Mouse (Mus musculus) lung, embryonic 15.5 days (tissue): ENCODE measurements around the gene Tmprss12. TPM values are rescaled to one million over a fixed set of nuclear protein-coding genes. Genes with fewer than 3 reads are reported as not detected.

Experiments used
- ATAC-seq: fragments of 200-750 bp; cut with Nextera tagmentation; 2 replicates; pipeline ENCODE4 v1.8.0; 2017; ENCODE audit warnings: moderate number of reproducible peaks, borderline replicate concordance; ENCODE audit not compliant: low FRiP score, low TSS enrichment; ENCODE audit errors: extremely low read depth
- H3K27ac ChIP-seq: fragments of 300-500 bp; sonication (generic); 2 replicates; pipeline ENCODE4 v1.5.1; 2015; ENCODE audit warnings: moderate library complexity, mild to moderate bottlenecking, inconsistent platforms
- H3K27me3 ChIP-seq: fragments of 300-500 bp; sonication (generic); 2 replicates; pipeline ENCODE4 v1.6.1; 2015; ENCODE audit warnings: inconsistent platforms
- H3K36me3 ChIP-seq: fragments of 300-500 bp; sonication (generic); 2 replicates; pipeline ENCODE4 v1.6.1; 2015; ENCODE audit warnings: inconsistent platforms
- H3K4me1 ChIP-seq: fragments of 300-500 bp; sonication (generic); 2 replicates; pipeline ENCODE4 v1.6.1; 2015; ENCODE audit warnings: inconsistent platforms
- H3K4me2 ChIP-seq: fragments of 300-500 bp; sonication (generic); 2 replicates; pipeline ENCODE4 v1.6.1; 2015; ENCODE audit warnings: inconsistent platforms, mild to moderate bottlenecking, moderate library complexity
- H3K4me3 ChIP-seq: fragments of 300-500 bp; sonication (generic); 2 replicates; pipeline ENCODE4 v1.5.1; 2015; ENCODE audit warnings: mild to moderate bottlenecking, inconsistent platforms
- H3K9ac ChIP-seq: fragments of 300-500 bp; sonication (generic); 2 replicates; pipeline ENCODE4 v1.6.1; 2015; ENCODE audit warnings: inconsistent platforms
- H3K9me3 ChIP-seq: fragments of 300-500 bp; sonication (generic); 2 replicates; pipeline ENCODE4 v1.6.1; 2016; ENCODE audit warnings: inconsistent platforms
- WGBS: fragments of 180-500 bp; shearing (Covaris S2); methylation state at CpG from one replicate; pipeline ENCODE4 v1.1.7; 2015; 5-methylcytosine and 5-hydroxymethylcytosine counted together
- polyA plus RNA-seq: library from polyadenylated mRNA; unstranded; fragments of >200 nt; fragmentation: Nextera tagmentation; extraction: Ambion mirVana; gene quantifications from 2 replicates; pipeline ENCODE4 v1.2.1, GENCODE M21; 2015

Gene Tmprss12
- polyA plus RNA-seq = not detected in 2 replicates

GRCm38 (mm10) chr15:100280626-100281025, at the start of gene Tmprss12:
Gene Tmprss12 (plus strand): TSS chr15:100280837.
- H3K27me3 ChIP-seq = no peaks in the 10 kb centered on the region
- ATAC-seq = no peak
- H3K36me3 ChIP-seq = no peaks in the 10 kb centered on the region
- no peaks in the 10 kb centered on the region for H3K9me3 ChIP-seq
- no peak within 1 kb of the TSS for H3K27ac ChIP-seq
- H3K4me2 ChIP-seq = no peak within 1 kb of the TSS
- H3K4me3 ChIP-seq = no peak within 1 kb of the TSS
- WGBS = 92% methylated on average over 20 of the region's 20 CpGs
- no peaks in the 10 kb centered on the region for H3K4me1 ChIP-seq
- no peak within 1 kb of the TSS for H3K9ac ChIP-seq

GRCm38 (mm10) chr15:100231616-100232525, 48.8 kb upstream of the Tmprss12 start:
- WGBS = 87% methylated on average over 14 of the region's 14 CpGs
- no peaks in the 10 kb centered on the region for H3K9me3 ChIP-seq
- H3K9ac ChIP-seq = no peak overlapping the region
- no peaks in the 10 kb centered on the region for H3K27me3 ChIP-seq
- H3K36me3 ChIP-seq = peaks cover 33% of the 10 kb centered on the region
- no peak for ATAC-seq
- H3K4me3 ChIP-seq = no peak overlapping the region
- H3K4me1 ChIP-seq = peaks cover 15% of the 10 kb centered on the region
- H3K4me2 ChIP-seq = no peak overlapping the region
- H3K27ac ChIP-seq = no peak overlapping the region

GRCm38 (mm10) chr15:100235208-100235965, 45.2 kb upstream of the Tmprss12 start:
- Histone ChIP-seq H3K27ac (no peak overlapping the region), H3K9me3 (no peaks in the 10 kb centered on the region), H3K4me3 (no peak overlapping the region), H3K36me3 (peaks cover 45% of the 10 kb centered on the region), H3K9ac (no peak overlapping the region), H3K27me3 (no peaks in the 10 kb centered on the region), H3K4me1 (no peaks in the 10 kb centered on the region), H3K4me2 (no peak overlapping the region)
- ATAC-seq = no peak
- 88% methylated on average over 12 of the region's 12 CpGs for WGBS

GRCm38 (mm10) chr15:100236952-100237351, 43.7 kb upstream of the Tmprss12 start:
- Histone ChIP-seq H3K4me1 (no peaks in the 10 kb centered on the region), H3K4me2 (no peak overlapping the region), H3K4me3 (no peak overlapping the region), H3K27ac (no peak overlapping the region), H3K9ac (no peak overlapping the region), H3K36me3 (peaks cover 58% of the 10 kb centered on the region), H3K9me3 (no peaks in the 10 kb centered on the region), H3K27me3 (no peaks in the 10 kb centered on the region)
- no peak for ATAC-seq
- WGBS = 84% methylated on average over 6 of the region's 6 CpGs

- H3K36me3 ChIP-seq = peaks cover 63% of the 10 kb centered on the region
- 91% methylated on average over 6 of the region's 6 CpGs for WGBS
- H3K4me1 ChIP-seq = no peaks in the 10 kb centered on the region
- no peak overlapping the region for H3K4me3 ChIP-seq
- H3K27ac ChIP-seq = no peak overlapping the region
- H3K9ac ChIP-seq = no peak overlapping the region
- no peak overlapping the region for H3K4me2 ChIP-seq
- no peaks in the 10 kb centered on the region for H3K27me3 ChIP-seq
- H3K9me3 ChIP-seq = no peaks in the 10 kb centered on the region
- ATAC-seq = no peak
These were observed 38.9 kb upstream of the Tmprss12 start for GRCm38 (mm10) chr15:100241780-100242179.

GRCm38 (mm10) chr15:100245951-100246350, 34.7 kb upstream of the Tmprss12 start:
- no peak for ATAC-seq
- Histone ChIP-seq H3K4me2 (no peak overlapping the region), H3K9ac (no peak overlapping the region), H3K27ac (no peak overlapping the region), H3K4me1 (no peaks in the 10 kb centered on the region), H3K9me3 (no peaks in the 10 kb centered on the region), H3K36me3 (peaks cover 83% of the 10 kb centered on the region), H3K27me3 (no peaks in the 10 kb centered on the region), H3K4me3 (no peak overlapping the region)
- WGBS = 96% methylated on average over 7 of the region's 7 CpGs

- H3K27ac ChIP-seq = no peak overlapping the region
- H3K36me3 ChIP-seq = peaks cover 87% of the 10 kb centered on the region
- H3K4me2 ChIP-seq = no peak overlapping the region
- no peaks in the 10 kb centered on the region for H3K4me1 ChIP-seq
- H3K9ac ChIP-seq = no peak overlapping the region
- H3K9me3 ChIP-seq = no peaks in the 10 kb centered on the region
- no peak for ATAC-seq
- WGBS = 88% methylated on average over 9 of the region's 9 CpGs
- H3K27me3 ChIP-seq = no peaks in the 10 kb centered on the region
- no peak overlapping the region for H3K4me3 ChIP-seq
These were observed 33.3 kb upstream of the Tmprss12 start for GRCm38 (mm10) chr15:100247296-100247695.

- no peak for ATAC-seq
- no peak overlapping the region for H3K9ac ChIP-seq
- no peaks in the 10 kb centered on the region for H3K4me1 ChIP-seq
- no peaks in the 10 kb centered on the region for H3K9me3 ChIP-seq
- no peak overlapping the region for H3K27ac ChIP-seq
- peaks cover 86% of the 10 kb centered on the region for H3K36me3 ChIP-seq
- H3K27me3 ChIP-seq = no peaks in the 10 kb centered on the region
- H3K4me2 ChIP-seq = no peak overlapping the region
- 94% methylated on average over 6 of the region's 6 CpGs for WGBS
- no peak overlapping the region for H3K4me3 ChIP-seq
These were observed 31.8 kb upstream of the Tmprss12 start for GRCm38 (mm10) chr15:100248665-100249433.

- H3K9ac ChIP-seq = no peak overlapping the region
- H3K27ac ChIP-seq = no peak overlapping the region
- no peaks in the 10 kb centered on the region for H3K4me1 ChIP-seq
- no peak for ATAC-seq
- no peaks in the 10 kb centered on the region for H3K27me3 ChIP-seq
- H3K4me3 ChIP-seq = no peak overlapping the region
- H3K4me2 ChIP-seq = no peak overlapping the region
- H3K9me3 ChIP-seq = no peaks in the 10 kb centered on the region
- WGBS = 82% methylated on average over 6 of the region's 6 CpGs
- peaks cover 91% of the 10 kb centered on the region for H3K36me3 ChIP-seq
These were observed 29.4 kb upstream of the Tmprss12 start for GRCm38 (mm10) chr15:100251153-100251780.

- peaks cover 76% of the 10 kb centered on the region for H3K36me3 ChIP-seq
These were observed 24.3 kb upstream of the Tmprss12 start for GRCm38 (mm10) chr15:100256386-100256785.

GRCm38 (mm10) chr15:100257305-100257704, 23.3 kb upstream of the Tmprss12 start:
- Histone ChIP-seq H3K9me3 (no peaks in the 10 kb centered on the region), H3K27ac (no peak overlapping the region), H3K36me3 (peaks cover 70% of the 10 kb centered on the region), H3K27me3 (no peaks in the 10 kb centered on the region), H3K4me2 (no peak overlapping the region), H3K9ac (no peak overlapping the region), H3K4me1 (no peaks in the 10 kb centered on the region), H3K4me3 (no peak overlapping the region)
- ATAC-seq = no peak
- WGBS = 91% methylated on average over 5 of the region's 5 CpGs

More at GRCm38 (mm10) chr15:100256386-100256785, 24.3 kb upstream of the Tmprss12 start:
- Histone ChIP-seq H3K4me1 (no peaks in the 10 kb centered on the region), H3K4me3 (no peak overlapping the region), H3K4me2 (no peak overlapping the region), H3K27me3 (no peaks in the 10 kb centered on the region), H3K27ac (no peak overlapping the region), H3K9ac (no peak overlapping the region), H3K9me3 (no peaks in the 10 kb centered on the region)
- ATAC-seq = no peak
- WGBS = 86% methylated on average over 6 of the region's 6 CpGs
